Mouse (Mus musculus): ENCODE data around the gene Eci3. TPM values are rescaled to one million over a fixed set of nuclear protein-coding genes. Genes with fewer than 3 reads are reported as not detected.

Gene Eci3
- polyA plus RNA-seq (2012; rRNA removed; ENCODE audit: low replicate concordance), result 2.4 and 5.0 TPM in 2 replicates

GRCm38 (mm10) chr13:34963511-34964397 is at the start of gene Eci3:
Eci3 (minus strand) TSS chr13:34963810.

GRCm38 (mm10) chr13:34924210-34924609 is 39.4 kb downstream of the Eci3 start, which contains the start of the genes Fam217a and 4933417A18Rik:
Fam217a (minus strand) TSS chr13:34924310.
4933417A18Rik (plus strand) TSS chr13:34924409.

Other genes with a start within 250 kb of the Eci3 start
- 0.07 TPM in 1 of 2 replicates, not detected in the other for gene Fam50b, start 229.0 kb downstream of the Eci3 start, polyA plus RNA-seq (2012; rRNA removed; ENCODE audit: low replicate concordance)
- 1.2 and 1.8 TPM in 2 replicates for gene Prpf4b, start 88.5 kb downstream of the Eci3 start, polyA plus RNA-seq (2012; rRNA removed; ENCODE audit: low replicate concordance)
- not detected in 2 replicates for gene Fam217a, start 39.5 kb downstream of the Eci3 start, polyA plus RNA-seq (2012; rRNA removed; ENCODE audit: low replicate concordance)
- not detected in 2 replicates for gene 4933417A18Rik, start 39.4 kb downstream of the Eci3 start, polyA plus RNA-seq (2012; rRNA removed; ENCODE audit: low replicate concordance)
- 14.9 and 21.7 TPM in 2 replicates for gene Eci2, start 63.3 kb upstream of the Eci3 start, polyA plus RNA-seq (2012; rRNA removed; ENCODE audit: low replicate concordance)

Measured in duodenum, adult 2 months (tissue).